Mouse (Mus musculus): ENCODE results near the gene Npl.
"Not testable (repeated sequence)": the region's sequence is repeated elsewhere in the genome, so short reads cannot be mapped to it uniquely, and the experiment has no call there.

The Npl gene

GRCm38 (mm10) chr1:153540753-153541152, 9.1 kb downstream of the Npl start:
- no peak for DNase-seq

GRCm38 (mm10) chr1:153539739-153540333, 10.0 kb downstream of the Npl start:
- DNase-seq = no peak

DNA sequence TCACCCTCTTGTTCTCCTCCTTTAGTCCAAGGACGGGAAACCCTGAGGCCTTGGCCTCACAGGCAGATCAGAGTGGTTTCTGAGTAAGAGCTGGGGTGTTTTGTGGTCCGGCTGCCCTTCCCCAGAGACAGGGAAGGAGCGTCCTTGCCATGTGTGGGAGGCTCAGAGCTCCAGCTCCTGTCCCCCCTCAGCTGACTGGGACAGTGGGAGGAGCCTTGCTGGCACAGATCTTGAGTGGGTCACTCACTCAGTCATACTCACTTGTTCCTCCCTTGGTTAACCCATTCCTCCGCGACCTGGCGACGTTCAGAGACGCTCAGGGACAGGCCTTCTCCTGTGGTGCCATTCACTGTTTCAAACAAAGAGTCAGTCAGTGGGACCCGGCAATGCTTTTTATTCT, 14.2 kb downstream of the Npl start:
- no peak for DNase-seq

DNA sequence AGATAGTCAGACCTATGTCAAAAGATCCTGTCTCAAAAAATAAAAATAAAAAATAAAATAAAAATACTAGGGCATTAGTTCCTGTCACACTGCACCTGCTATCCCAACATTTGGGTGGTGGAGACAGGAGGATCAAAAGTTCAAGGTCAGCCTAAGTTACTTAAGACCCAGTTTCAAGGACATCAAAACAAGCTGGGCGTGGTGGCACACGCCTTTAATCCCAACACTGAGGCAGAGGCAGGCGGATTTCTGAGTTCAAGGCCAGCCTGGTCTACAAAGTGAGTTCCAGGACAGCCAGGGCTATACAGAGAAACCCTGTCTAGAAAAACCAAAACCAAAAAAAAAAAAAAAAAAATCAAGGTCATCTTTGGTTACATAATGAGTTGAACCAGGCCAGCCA, 16.9 kb downstream of the Npl start:
- not testable (repeated sequence) for DNase-seq

- DNase-seq = no peak
Measured at GRCm38 (mm10) chr1:153532234-153532841, 17.5 kb downstream of the Npl start.

- no peak for DNase-seq
Measured at GRCm38 (mm10) chr1:153531677-153532233, 18.1 kb downstream of the Npl start.

DNA sequence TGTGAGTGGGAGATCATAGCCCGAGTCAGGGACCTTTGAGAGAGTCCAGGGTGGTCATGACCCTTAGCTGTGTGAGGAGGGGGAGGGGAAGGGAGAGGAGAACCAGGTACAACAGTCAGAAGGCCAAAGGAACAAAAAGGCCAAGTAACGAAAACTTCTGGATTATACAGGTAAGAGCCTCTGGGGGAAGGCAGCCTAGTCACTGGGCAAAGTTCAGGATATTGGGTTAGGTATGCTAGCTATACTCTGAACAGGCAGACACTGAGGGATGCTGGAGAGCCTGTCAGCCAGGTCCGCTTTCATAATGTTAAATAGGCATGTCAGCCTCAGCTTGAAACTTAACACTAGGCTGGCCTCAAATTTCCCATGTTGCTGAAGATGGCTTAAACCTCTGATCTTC, 27.7 kb downstream of the Npl start:
- DNase-seq = no peak

DNA sequence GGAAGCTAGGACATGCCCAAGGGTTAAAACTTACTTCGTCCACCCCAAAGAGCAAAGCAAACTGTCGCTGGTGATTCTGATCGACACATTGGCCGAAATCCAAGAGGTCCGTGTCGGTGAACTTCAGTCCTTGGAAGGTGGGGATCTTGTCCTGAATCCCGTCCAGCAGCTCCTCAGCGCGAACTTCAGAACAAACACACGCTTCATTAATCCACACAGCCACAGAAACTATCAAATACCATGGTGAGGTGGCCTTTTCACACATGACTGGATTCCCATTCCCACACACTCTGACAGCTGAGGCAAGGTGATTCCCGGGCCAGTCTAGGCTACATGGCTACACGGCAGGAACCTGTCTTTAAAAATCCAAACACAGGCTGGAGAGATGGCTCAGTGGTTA, 34.5 kb downstream of the Npl start:
- no peak for DNase-seq

GRCm38 (mm10) chr1:153510330-153511009, 39.4 kb downstream of the Npl start:
- no peak for DNase-seq

- not testable (repeated sequence) for DNase-seq
Measured at GRCm38 (mm10) chr1:153509569-153509968, 40.3 kb downstream of the Npl start.

DNA sequence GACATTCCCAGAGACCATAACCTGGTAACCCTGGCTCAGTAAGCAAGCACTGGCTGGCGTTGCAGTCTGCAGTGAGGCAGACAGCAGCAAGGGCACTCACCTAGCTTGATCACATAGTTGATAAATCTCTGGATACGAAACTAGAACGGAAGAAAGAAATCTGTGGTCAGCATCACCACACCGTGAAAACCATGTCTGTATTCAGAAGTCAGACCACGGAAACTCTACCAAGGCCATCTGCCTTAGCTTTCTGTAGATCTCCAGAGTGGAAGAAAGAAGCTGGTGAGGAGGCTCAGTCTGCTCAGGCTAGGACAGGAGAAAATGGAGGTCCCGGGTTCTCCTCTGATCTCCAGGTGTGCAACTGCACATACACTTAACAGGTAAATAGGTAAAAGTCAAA, 40.8 kb downstream of the Npl start:
- DNase-seq = no peak

DNA sequence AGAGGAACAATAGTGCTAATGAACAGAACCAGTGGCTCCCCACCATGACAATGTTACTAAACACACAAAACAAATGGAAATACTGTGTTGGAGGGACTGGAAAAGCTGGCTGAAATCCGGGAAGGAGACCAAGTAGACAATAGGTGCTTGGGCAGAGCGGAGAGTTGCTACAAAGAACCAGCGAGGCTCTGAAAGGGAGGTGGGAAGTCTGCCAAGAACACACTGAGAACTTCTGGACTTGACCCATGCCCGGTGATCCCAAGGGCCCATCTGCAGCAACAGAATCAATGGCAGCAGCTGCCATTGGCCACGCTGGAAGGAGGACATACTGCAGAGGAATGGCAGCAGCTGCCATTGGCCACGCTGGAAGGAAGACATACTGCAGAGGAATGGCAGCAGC, 43.6 kb downstream of the Npl start:
- no peak for DNase-seq

DNA sequence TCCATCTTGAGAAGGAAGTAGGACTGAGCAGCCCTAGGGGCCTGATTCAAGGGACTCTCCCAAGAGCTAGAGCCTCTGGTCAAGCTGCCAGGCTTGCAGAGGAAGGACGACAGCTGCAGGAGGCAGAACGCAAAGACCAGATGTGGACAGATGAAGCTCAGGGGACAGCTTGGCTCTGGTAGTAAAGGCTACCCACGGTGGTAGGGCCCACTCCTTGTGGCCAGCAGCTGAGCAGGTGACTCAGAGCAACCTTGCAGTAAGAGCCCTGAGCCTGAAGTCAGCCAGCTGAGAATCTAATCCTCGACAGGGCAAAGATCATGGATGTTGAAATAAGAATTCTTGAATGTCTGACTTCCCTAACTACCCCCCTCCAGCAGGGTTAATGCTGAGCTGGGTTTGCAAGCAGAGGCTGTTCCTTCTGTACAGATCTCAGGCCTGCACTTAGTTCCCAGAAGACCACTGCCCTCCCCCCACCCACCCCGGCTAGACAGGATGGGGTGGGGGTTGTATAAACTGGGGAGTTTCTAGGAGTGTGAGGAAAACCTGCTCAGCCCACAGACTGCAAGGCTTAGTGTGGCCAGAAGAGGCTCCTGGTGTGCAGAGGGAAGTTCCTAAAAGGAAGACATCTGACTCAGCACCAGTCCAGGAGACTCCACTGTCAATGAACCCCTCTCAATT, 48.1 kb downstream of the Npl start:
- DNase-seq = no peak

GRCm38 (mm10) chr1:153500030-153500429, 49.8 kb downstream of the Npl start:
- no peak for DNase-seq

DNA sequence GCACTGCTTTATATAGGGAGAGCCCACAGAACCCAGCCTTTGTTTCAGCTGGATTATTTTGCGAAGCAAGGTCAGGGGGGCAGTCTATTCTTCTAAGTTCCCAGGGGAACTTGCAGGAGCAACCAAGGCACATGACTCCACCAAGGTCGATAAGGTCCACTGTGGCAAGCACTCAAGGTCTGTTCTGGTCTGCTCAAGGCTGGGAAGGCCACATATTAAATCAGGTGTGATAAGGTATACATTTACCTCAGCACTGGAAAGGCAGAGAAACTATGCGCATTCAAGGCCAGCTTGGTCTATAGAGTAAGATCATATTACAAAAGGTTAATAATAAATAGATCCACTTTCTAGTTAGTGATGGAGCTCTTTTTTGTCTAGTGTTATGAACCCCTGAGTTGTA, 53.8 kb downstream of the Npl start:
- no peak for DNase-seq

DNA sequence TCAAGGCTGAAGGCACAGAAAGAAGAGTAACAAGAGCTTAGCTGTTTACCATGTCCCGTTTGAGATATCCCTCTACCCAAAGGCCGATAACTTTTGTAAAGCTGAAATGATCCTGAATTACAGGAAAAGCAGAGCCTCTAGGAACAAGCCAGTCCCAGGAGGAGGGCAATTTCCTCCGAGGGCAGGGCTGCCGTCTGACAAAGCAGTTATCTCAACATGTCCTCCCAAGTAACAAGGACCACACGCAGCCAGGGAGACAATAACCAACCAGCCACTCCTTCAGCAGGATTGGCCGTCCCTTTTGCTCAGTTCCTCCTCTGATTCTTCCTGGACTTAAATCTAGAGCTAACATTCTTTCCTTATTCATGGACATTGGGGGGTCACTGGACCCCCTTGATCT, 55.9 kb downstream of the Npl start:
- no peak for DNase-seq

- DNase-seq = no peak
Measured at GRCm38 (mm10) chr1:153493338-153493737, 56.5 kb downstream of the Npl start.

GRCm38 (mm10) chr1:153491822-153492221, 58.0 kb downstream of the Npl start:
- no peak for DNase-seq

- no peak for DNase-seq
Measured at GRCm38 (mm10) chr1:153491345-153491744, 58.5 kb downstream of the Npl start.

GRCm38 (mm10) chr1:153489963-153490362, 59.9 kb downstream of the Npl start:
- DNase-seq = no peak

DNA sequence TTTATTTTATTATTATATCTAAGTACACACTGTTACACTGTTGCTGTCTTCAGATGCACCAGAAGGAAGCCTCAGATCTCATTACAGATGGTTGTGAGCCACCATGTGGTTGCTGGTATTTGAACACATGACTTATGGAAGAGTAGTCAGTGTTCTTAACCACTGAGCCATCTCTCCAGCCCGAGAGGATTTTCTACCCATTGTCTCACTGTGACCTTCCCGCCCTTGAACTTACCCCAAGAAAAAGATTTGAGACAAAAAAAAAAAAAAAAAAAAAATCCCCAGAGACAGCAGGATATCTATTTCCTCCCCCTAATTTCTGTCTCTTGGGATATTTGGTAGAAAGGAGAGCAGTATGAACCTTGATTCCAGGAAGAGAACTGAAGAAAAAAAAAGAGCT, 60.3 kb downstream of the Npl start:
- DNase-seq = no peak

GRCm38 (mm10) chr1:153489132-153489531, 60.7 kb downstream of the Npl start:
- no peak for DNase-seq

DNA sequence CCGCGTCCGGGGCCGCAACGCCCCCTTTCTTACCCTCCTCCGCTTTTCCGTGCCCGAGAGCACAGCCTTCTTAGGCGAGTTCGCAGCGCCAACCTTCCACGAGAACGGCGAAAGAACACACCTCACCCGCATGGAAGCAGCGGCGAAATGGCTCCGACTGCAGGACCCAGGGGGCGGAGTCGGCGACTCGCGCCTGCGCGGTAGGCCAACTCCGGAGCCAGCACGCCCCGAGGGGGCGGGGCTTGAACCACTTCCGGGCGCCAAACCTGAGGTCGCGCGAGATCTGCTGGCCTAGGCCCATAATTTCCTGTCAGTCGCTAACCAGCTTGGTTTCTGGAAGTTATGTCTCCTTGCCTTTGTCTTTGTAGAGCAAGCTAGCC, 62.4 kb downstream of the Npl start, which contains the start of gene Dhx9:
Gene Dhx9, minus strand, starts transcription at position 161 of the 380 bp plus-strand sequence.
- peak; percentile 97 for DNase-seq
